8 mouse cellular contexts compared by ENCODE assay signal in the genomic region with DNA sequence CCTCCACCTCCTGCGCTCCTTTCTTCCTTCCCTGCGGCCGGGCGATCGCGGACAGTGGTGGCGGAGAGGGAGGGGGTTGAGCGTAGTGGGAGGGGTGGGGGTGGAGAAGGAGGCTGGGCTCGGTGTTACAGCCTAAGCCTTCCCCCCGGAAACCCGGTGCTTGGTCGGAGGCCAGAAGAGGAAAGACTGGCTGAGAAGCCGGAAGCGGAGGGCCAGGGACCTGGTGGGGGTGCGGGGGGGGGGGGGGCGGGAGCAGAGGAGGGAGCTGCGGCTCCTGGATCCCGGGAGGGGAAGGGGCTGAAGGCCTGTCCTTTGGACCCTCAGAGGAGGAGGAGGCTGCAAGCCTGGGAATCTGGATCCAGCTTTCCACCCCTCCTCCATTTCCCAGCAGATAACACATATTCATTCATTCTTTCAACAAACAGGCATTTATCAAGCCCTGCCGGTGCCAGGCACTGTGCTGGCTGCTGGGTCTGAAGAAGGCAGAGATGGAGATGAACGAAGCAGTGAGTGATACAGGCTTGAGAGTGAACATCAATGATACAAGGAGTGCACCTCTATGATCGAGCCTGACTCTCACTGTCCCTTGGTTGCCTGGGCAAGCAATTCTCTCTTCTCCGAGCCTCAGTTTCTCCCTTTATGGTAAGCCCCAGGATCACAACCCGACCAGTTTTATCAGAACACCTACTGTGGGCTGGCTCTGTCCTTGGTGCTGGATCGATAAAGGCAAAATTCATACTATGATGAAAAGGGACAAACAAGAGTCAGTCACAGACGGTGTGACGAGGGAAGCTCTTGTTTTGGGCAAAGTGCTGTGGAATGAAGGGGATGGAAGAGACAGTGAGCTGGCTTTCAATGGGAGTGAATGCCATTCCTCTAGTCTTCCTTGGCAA. TPM values are rescaled to one million over a fixed set of nuclear protein-coding genes. Genes with fewer than 3 reads are reported as not detected.
DNase-seq lines count a peak whose midpoint lies in the region.

Gene Zfp579, minus strand, starts transcription at position 156 of the 893 bp plus-strand sequence.

- H3K36me3 ChIP-seq in megakaryocyte, embryonic 14.5 days (replicated peaks; ENCODE audit: low read length): peaks cover 26% of the 10 kb centered on the region

- H3K27me3 ChIP-seq in megakaryocyte, embryonic 14.5 days (replicated peaks): peaks cover 5% of the 10 kb centered on the region

- peak within 1 kb of the TSS; percentile 93 for H3K4me3 ChIP-seq in megakaryocyte, embryonic 14.5 days (replicated peaks)

- DNase-seq in ZHBTc4 (ENCODE audit: low read depth, low spot score): peak; percentile 90
- peak; percentile 95 for DNase-seq in cerebellum, postnatal 4 days (ENCODE audit: low spot score in 2 of 2)
- peak; percentile 96 for DNase-seq in gastrocnemius, postnatal 10 days
- DNase-seq in hindlimb bud, embryonic 11.5 days (ENCODE audit: extremely low spot score, low read depth, low spot score): peak; percentile 69
- DNase-seq in left cerebral cortex, adult 9 months (ENCODE audit: low spot score in 2 of 2): peak; percentile 59 to 93
- DNase-seq in right cerebral cortex, postnatal 10 days (ENCODE audit: low spot score in 2 of 2): peak; percentile 95 to 97
- peak; percentile 78 to 91 for DNase-seq in urinary bladder, postnatal 36 days (ENCODE audit: low spot score in 2 of 2)

- peaks cover 22% of the 10 kb centered on the region for H3K4me1 ChIP-seq in megakaryocyte, embryonic 14.5 days

- peaks cover 35% of the 10 kb centered on the region for H3K9me3 ChIP-seq in megakaryocyte, embryonic 14.5 days

RNA-seq across cellular contexts. Expression of gene Zfp579, which starts in this region (rescaled TPM):
- 10 to 100 TPM; 15.2 to 18.2 TPM for total RNA-seq in gastrocnemius, postnatal 10 days (2021)
- polyA plus RNA-seq in megakaryocyte, embryonic 14.5 days (2012; ENCODE audit: insufficient read depth, low replicate concordance): 48.1 and 103 TPM in 2 replicates

Comparison
In these comparisons a context has a peak if more than half of its experiments do, and no peak if none do; other contexts are left out.
1. Peak in every context shown above with its lines: DNase-seq and H3K4me3 ChIP-seq.